In the genomic region with DNA sequence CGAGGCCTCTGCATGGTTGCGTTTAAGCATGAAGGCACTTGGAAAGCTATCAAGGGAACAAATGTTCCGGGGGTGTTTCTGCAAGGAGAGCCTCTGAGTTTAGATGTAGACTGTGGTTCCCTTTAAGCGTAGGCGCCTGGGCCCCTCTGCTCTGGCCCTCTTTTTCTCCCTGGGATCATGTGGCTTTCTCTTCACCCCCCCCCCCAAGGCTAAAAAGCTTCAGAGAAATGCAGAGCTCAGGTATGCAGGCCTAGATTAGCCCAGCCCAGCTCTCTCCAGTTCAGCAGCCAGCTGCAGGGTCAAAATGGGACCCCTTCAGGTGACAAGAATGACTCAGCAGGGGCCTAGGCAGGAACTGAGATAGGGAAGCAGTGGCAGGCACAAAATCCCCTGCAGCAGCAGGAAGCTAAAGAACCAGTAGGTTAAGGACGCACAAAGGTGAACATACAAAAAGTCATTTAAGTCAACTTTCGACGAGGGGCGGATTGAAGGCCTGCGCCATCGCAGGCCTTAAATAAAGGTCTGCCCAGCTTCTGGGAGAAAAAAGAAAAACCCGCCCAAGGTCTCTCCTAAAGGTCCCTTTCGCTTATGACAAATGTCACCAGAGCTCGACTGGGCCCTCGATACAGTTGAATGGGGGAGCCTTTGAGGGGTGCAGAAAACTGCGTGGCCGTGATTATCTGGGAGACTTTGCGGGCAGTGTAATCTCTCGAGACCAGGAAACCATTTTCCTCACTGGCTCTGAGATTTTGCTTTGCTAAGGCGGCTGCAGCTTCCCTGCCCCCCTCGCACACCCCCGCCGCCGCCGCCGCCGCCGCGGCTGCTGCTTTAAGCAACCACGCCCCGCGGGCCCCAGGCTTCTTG, we compare ENCODE assay signal across 8 mouse cellular contexts. TPM values are rescaled to one million over a fixed set of nuclear protein-coding genes. Genes with fewer than 3 reads are reported as not detected.
DNase-seq lines count a peak whose midpoint lies in the region; ATAC-seq and TF ChIP-seq lines count a peak whose summit lies in the region.

No protein-coding gene starts in this region.

- DNase-seq in kidney, adult 2 months, result no peak
- no peak for DNase-seq in kidney, postnatal 14 days
- peak; percentile 41 for DNase-seq in kidney, postnatal 10 days
- DNase-seq in thymus, postnatal 36 days, result peak; percentile 29 to 57

- peak overlapping the region; percentile 94 for H3K27ac ChIP-seq in kidney, adult 2 months (ENCODE audit: insufficient read depth, low read depth, low read length)
- peak overlapping the region; percentile 99 for H3K27ac ChIP-seq in cortical plate, adult 2 months (ENCODE audit: insufficient read depth, low read length)
- H3K27ac ChIP-seq in heart, embryonic 11.5 days (ENCODE audit: low read depth, low read length), result peak overlapping the region; percentile 98
- H3K27ac ChIP-seq in liver, embryonic 12.5 days, result peak overlapping the region; percentile 79
- H3K27ac ChIP-seq in neural tube, embryonic 12.5 days, result peak overlapping the region; percentile 53

- H3K36me3 ChIP-seq in kidney, adult 2 months (ENCODE audit: control insufficient read depth, insufficient read depth, low read length), result no peaks in the 10 kb centered on the region
- no peaks in the 10 kb centered on the region for H3K36me3 ChIP-seq in heart, embryonic 11.5 days (ENCODE audit: control insufficient read depth, insufficient read depth, low read length)
- peaks cover 17% of the 10 kb centered on the region for H3K36me3 ChIP-seq in liver, embryonic 12.5 days
- H3K36me3 ChIP-seq in neural tube, embryonic 12.5 days, result no peaks in the 10 kb centered on the region; the same call in 1 of the 2 replicates

- no peak for TF ChIP-seq POLR2A in kidney, adult 2 months (IDR thresholded peaks at IDR 0.05; ENCODE audit: low read depth, low read length)
- TF ChIP-seq POLR2A in cortical plate, adult 2 months (IDR thresholded peaks at IDR 0.05; ENCODE audit: extremely low read depth, insufficient read depth, low read length), result no peak

- H3K4me2 ChIP-seq in heart, embryonic 11.5 days, result peak overlapping the region; percentile 60
- peak overlapping the region; percentile 76 for H3K4me2 ChIP-seq in liver, embryonic 12.5 days
- H3K4me2 ChIP-seq in neural tube, embryonic 12.5 days (replicated peaks), result peak overlapping the region; percentile 51

- peak overlapping the region; percentile 68 for H3K9ac ChIP-seq in heart, embryonic 11.5 days (ENCODE audit: low read depth, low read length)
- H3K9ac ChIP-seq in liver, embryonic 12.5 days, result peak overlapping the region; percentile 61
- H3K9ac ChIP-seq in neural tube, embryonic 12.5 days, result peak overlapping the region; percentile 44; the same call in 1 of the 2 replicates

- ATAC-seq in heart, embryonic 11.5 days (replicated peaks; ENCODE audit: insufficient number of reproducible peaks, low FRiP score, low TSS enrichment), result no peak
- ATAC-seq in liver, embryonic 12.5 days, result no peak
- ATAC-seq in neural tube, embryonic 12.5 days (ENCODE audit: low FRiP score, low read depth), result no peak

- no peak for TF ChIP-seq CTCF in kidney, adult 2 months (conservative IDR thresholded peaks at IDR 0.05; ENCODE audit: insufficient read depth, insufficient read length, low read depth, low read length)
- TF ChIP-seq CTCF in cortical plate, adult 2 months (IDR thresholded peaks at IDR 0.05; ENCODE audit: extremely low read depth, insufficient read depth, low read length), result no peak

- H3K4me1 ChIP-seq in kidney, adult 2 months (ENCODE audit: control insufficient read depth, insufficient read depth, low read length), result no peaks in the 10 kb centered on the region; the same call in 1 of the 2 replicates
- H3K4me1 ChIP-seq in cortical plate, adult 2 months (ENCODE audit: control insufficient read depth, insufficient read depth, low read length), result no peaks in the 10 kb centered on the region; the same call in 1 of the 2 replicates
- no peaks in the 10 kb centered on the region for H3K4me1 ChIP-seq in heart, embryonic 11.5 days (ENCODE audit: control insufficient read depth, insufficient read depth, low read length)
- H3K4me1 ChIP-seq in liver, embryonic 12.5 days, result peaks cover 18% of the 10 kb centered on the region
- H3K4me1 ChIP-seq in neural tube, embryonic 12.5 days, result no peaks in the 10 kb centered on the region

- H3K4me3 ChIP-seq in kidney, adult 2 months (ENCODE audit: insufficient read depth, low read depth, low read length), result peak overlapping the region; percentile 51
- peak overlapping the region; percentile 26 for H3K4me3 ChIP-seq in cortical plate, adult 2 months (ENCODE audit: insufficient read depth, low read length)
- peak overlapping the region; percentile 71 for H3K4me3 ChIP-seq in heart, embryonic 11.5 days (ENCODE audit: low read depth, low read length)
- H3K4me3 ChIP-seq in liver, embryonic 12.5 days, result peak overlapping the region; percentile 75
- H3K4me3 ChIP-seq in neural tube, embryonic 12.5 days, result peak overlapping the region; percentile 33

- no peaks in the 10 kb centered on the region for H3K9me3 ChIP-seq in heart, embryonic 11.5 days (replicated peaks; ENCODE audit: control insufficient read depth, low read length)
- H3K9me3 ChIP-seq in liver, embryonic 12.5 days (replicated peaks), result no peaks in the 10 kb centered on the region
- H3K9me3 ChIP-seq in neural tube, embryonic 12.5 days, result no peaks in the 10 kb centered on the region

- WGBS in kidney, adult 2 months, result 9% methylated on average over 31 of the region's 32 CpGs
- WGBS in heart, embryonic 11.5 days (ENCODE audit: insufficient replicate concordance), result 21% methylated on average over 27 of the region's 32 CpGs
- WGBS in liver, embryonic 12.5 days (ENCODE audit: insufficient replicate concordance), result 25% methylated on average over 28 of the region's 32 CpGs
- 26% methylated on average over 28 of the region's 32 CpGs for WGBS in neural tube, embryonic 12.5 days

- H3K27me3 ChIP-seq in kidney, adult 2 months (replicated peaks; ENCODE audit: control insufficient read depth, insufficient read depth, low read length), result no peaks in the 10 kb centered on the region
- no peaks in the 10 kb centered on the region for H3K27me3 ChIP-seq in heart, embryonic 11.5 days (ENCODE audit: control insufficient read depth, insufficient read depth, low read length)
- 0 out of 2 replicates have a peak, but pooled peaks cover 3% of the 10 kb centered on the region for H3K27me3 ChIP-seq in liver, embryonic 12.5 days (replicated peaks)
- no peaks in the 10 kb centered on the region for H3K27me3 ChIP-seq in neural tube, embryonic 12.5 days (replicated peaks)

RNA-seq across cellular contexts. Expression of a gene that starts 0.7 kb away (rescaled TPM):
- 53.5 and 62.7 TPM in 2 replicates for polyA plus RNA-seq in kidney, adult 2 months (2012; rRNA removed)
- 121 and 125 TPM in 2 replicates for polyA plus RNA-seq in cortical plate, adult 2 months (2012; rRNA removed)
- 441 and 477 TPM in 2 replicates for polyA plus RNA-seq in heart, embryonic 11.5 days (2014; fragmentation: Nextera tagmentation; extraction: Ambion mirVana)
- 289 and 294 TPM in 2 replicates for polyA plus RNA-seq in liver, embryonic 12.5 days (2016; fragmentation: Nextera tagmentation; extraction: Ambion mirVana)
- 240 and 247 TPM in 2 replicates for polyA plus RNA-seq in neural tube, embryonic 12.5 days (2016; fragmentation: Nextera tagmentation; extraction: Ambion mirVana)

Comparison
In these comparisons a context has a peak if more than half of its experiments do, and no peak if none do; other contexts are left out.
1. DNase-seq: peak in kidney, postnatal 10 days (single experiment) and thymus, postnatal 36 days (2 of 2); none in kidney, adult 2 months (single experiment) and kidney, postnatal 14 days (single experiment).
2. Peak in every context shown above with its lines, with median percentiles within 50 percentile points of each other: H3K27ac ChIP-seq, H3K4me3 ChIP-seq, H3K4me2 ChIP-seq and H3K9ac ChIP-seq.